Mouse (Mus musculus) limb, embryonic 14.5 days (tissue): ENCODE results near the gene Otop3. TPM values are rescaled to one million over a fixed set of nuclear protein-coding genes. Genes with fewer than 3 reads are reported as not detected.

Experiments
- ATAC-seq: fragments of 200-750 bp; cut with Nextera tagmentation; 2 replicates; pipeline ENCODE4 v1.8.0; 2017; ENCODE audit warnings: low read depth, moderate number of reproducible peaks, moderate TSS enrichment; ENCODE audit not compliant: low FRiP score
- DNase-seq: peaks from one replicate; pipeline ENCODE4 v3.0.0-alpha.2; 2015; ENCODE audit warnings: low spot score
- H3K27ac ChIP-seq: fragments of 300-500 bp; sonication (generic); replicated peaks from 2 replicates; pipeline ENCODE4 v1.5.1; 2014; ENCODE audit warnings: low read depth, mild to moderate bottlenecking, low read length, moderate library complexity, mixed read lengths
- H3K27me3 ChIP-seq: fragments of 300-500 bp; sonication (generic); 2 replicates; pipeline ENCODE4 v1.6.1; 2014; ENCODE audit warnings: low read length, mixed read lengths; ENCODE audit not compliant: control insufficient read depth, insufficient read depth
- H3K36me3 ChIP-seq: fragments of 300-500 bp; sonication (generic); 2 replicates; pipeline ENCODE4 v1.6.1; 2014; ENCODE audit warnings: mild to moderate bottlenecking, low read length, moderate library complexity, mixed read lengths; ENCODE audit not compliant: control insufficient read depth, insufficient read depth
- H3K4me1 ChIP-seq: fragments of 300-500 bp; sonication (generic); 2 replicates; pipeline ENCODE4 v1.6.1; 2014; ENCODE audit warnings: antibody characterized with exemption, low read length, mixed read lengths; ENCODE audit not compliant: control insufficient read depth, insufficient read depth
- H3K4me2 ChIP-seq: fragments of 300-500 bp; sonication (generic); replicated peaks from 2 replicates; pipeline ENCODE4 v1.6.1; 2014; ENCODE audit warnings: low read depth, mild to moderate bottlenecking, low read length, moderate library complexity; ENCODE audit not compliant: severe bottlenecking
- H3K4me3 ChIP-seq: fragments of 300-500 bp; sonication (generic); replicated peaks from 2 replicates; pipeline ENCODE4 v1.5.1; 2014; ENCODE audit warnings: low read length
- H3K9ac ChIP-seq: fragments of 300-500 bp; sonication (generic); 2 replicates; pipeline ENCODE4 v1.6.1; 2014; ENCODE audit warnings: mild to moderate bottlenecking, low read depth, low read length, moderate library complexity; ENCODE audit not compliant: severe bottlenecking
- H3K9me3 ChIP-seq: fragments of 300-500 bp; sonication (generic); 2 replicates; pipeline ENCODE4 v1.6.1; 2016; ENCODE audit warnings: low read length; ENCODE audit not compliant: control insufficient read depth
- POLR2A ChIP-seq: fragments of 200-500 bp; IDR thresholded peaks from 2 replicates; pipeline ENCODE4 v1.8.0; 2012; ENCODE audit warnings: inconsistent platforms, mild to moderate bottlenecking, moderate library complexity, borderline replicate concordance; ENCODE audit not compliant: insufficient read depth, insufficient read length; ENCODE audit errors: extremely low read depth
- WGBS: fragments of 180-500 bp; shearing (Covaris S2); extraction: QIAGEN DNeasy Blood & Tissue Kit; methylation state at CpG from one replicate; pipeline ENCODE4 v1.1.7; 2014; 5-methylcytosine and 5-hydroxymethylcytosine counted together
- polyA plus RNA-seq, 2 experiments: library from polyadenylated mRNA; depleted of rRNA in 1 of 2; stranded (reverse) in 1 of 2; unstranded in 1 of 2; fragments of >200 nt; fragmentation: Nextera tagmentation in 1 of 2; extraction: Ambion mirVana in 1 of 2; gene quantifications; 2 replicates each; pipeline versions ENCODE4 v1.2.1 to v1.2.3; 2012 to 2014

Gene Otop3
- polyA plus RNA-seq, 2 experiments, result not detected

DNA sequence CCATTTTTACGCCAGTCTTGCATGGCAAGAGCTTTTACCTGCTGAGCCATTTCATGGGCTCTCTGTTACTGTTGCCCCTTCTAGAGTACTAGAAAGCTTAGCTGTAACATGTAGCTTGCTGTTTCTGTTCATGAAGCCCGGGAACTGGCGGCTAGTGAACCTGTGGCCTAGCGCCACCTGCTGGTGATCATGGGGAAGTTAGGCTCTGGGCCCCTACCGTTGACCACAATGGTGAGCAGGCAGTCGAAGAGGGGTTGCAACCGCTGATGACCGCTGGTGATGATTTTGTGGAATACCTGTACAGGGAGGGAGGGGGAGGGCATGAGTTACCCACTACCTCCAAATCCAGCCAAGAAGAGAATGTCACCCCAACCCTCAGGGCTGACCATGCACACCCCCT lies 19.7 kb downstream of the Otop3 start:
- ATAC-seq, result peak; percentile 38; the same call in 1 of the 2 replicates
- no peak overlapping the region for H3K4me3 ChIP-seq
- 8% methylated on average over 8 of the region's 8 CpGs for WGBS
- no peak overlapping the region for H3K27ac ChIP-seq
- H3K9me3 ChIP-seq, result no peaks in the 10 kb centered on the region
- no peak overlapping the region for H3K9ac ChIP-seq
- H3K4me2 ChIP-seq, result no peak overlapping the region
- TF ChIP-seq POLR2A, result no peak
- H3K4me1 ChIP-seq, result no peaks in the 10 kb centered on the region
- H3K27me3 ChIP-seq, result 0 out of 2 replicates have a peak, but pooled peaks cover 3% of the 10 kb centered on the region
- no peaks in the 10 kb centered on the region for H3K36me3 ChIP-seq
- peak; percentile 85 for DNase-seq

DNA sequence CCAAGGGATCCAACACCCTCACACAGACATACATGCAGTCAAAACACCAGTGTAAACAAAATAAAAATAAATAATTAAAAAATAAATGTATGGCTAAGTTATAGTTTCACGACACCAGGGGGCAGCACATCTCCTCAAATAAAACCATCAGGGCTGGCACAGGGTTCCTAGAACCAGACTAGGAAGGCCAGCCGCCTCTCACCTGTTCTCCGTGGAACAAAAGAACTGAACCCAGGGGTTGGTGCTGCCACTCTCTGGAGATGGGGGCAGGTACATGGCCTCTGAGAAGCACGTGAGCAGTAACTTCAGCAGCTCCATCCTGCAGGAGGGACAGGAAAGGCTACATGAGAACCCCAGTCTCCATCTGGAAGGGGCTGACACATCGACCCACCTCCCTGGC lies 23.9 kb downstream of the Otop3 start:
- Histone ChIP-seq H3K4me2 (no peak overlapping the region), H3K27me3 (0 out of 2 replicates have a peak, but pooled peaks cover 3% of the 10 kb centered on the region), H3K36me3 (no peaks in the 10 kb centered on the region), H3K27ac (no peak overlapping the region), H3K4me3 (no peak overlapping the region), H3K4me1 (no peaks in the 10 kb centered on the region), H3K9ac (no peak overlapping the region), H3K9me3 (no peaks in the 10 kb centered on the region)
- DNase-seq, result peak; percentile 80
- TF ChIP-seq POLR2A, result no peak
- WGBS, result 17% methylated on average over 5 of the region's 5 CpGs
- 0 out of 2 replicates have a peak, but pooled peaks have one; percentile 50 for ATAC-seq

DNA sequence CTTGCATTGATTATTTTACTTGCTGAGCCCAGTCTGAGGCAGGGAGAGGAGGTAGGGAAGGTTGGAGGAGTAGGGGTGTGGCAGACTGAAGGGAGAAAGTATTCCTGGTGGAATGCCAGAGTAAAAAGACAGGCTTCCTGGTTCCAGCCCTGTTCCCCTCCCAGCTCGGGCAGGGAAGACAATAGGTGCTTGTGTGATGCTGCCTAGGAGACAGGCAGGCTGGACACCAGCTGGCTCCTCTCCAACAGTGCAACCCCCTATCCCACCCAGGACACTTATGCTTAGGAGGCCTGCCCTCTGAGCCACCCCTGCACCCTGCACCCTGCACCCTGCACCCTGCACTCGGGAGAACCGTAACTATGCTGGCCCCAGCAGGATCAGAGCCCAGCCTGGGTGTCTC lies 24.8 kb downstream of the Otop3 start:
- ATAC-seq (no peak), DNase-seq (no peak)
- Histone ChIP-seq H3K4me2 (no peak overlapping the region), H3K36me3 (no peaks in the 10 kb centered on the region), H3K4me3 (no peak overlapping the region), H3K9me3 (no peaks in the 10 kb centered on the region), H3K27me3 (0 out of 2 replicates have a peak, but pooled peaks cover 3% of the 10 kb centered on the region), H3K4me1 (no peaks in the 10 kb centered on the region), H3K9ac (no peak overlapping the region), H3K27ac (no peak overlapping the region)
- 61% methylated on average over 3 of the region's 3 CpGs for WGBS
- no peak for TF ChIP-seq POLR2A

DNA sequence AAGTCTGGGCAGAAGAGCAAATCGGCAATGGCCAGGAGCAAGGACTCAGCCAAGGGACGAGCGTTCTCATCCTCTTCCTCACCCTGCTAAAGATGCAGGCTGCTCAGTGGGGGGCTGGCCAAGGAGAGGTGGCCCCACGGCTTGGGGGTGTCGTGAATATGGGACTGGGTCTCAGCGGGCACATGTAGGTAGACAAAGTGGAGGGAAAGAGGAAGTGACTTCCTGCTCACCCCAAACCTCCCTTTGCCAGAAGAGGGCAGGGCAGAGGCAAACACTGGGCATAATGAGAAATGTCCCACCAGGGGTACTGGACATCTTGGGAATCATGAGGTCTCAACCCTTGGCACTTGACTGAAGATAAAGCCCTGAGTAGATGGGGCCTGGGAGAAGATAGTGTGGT lies 25.2 kb downstream of the Otop3 start:
- no peak for DNase-seq
- no peak for TF ChIP-seq POLR2A
- Histone ChIP-seq H3K4me1 (no peaks in the 10 kb centered on the region), H3K36me3 (no peaks in the 10 kb centered on the region), H3K27me3 (0 out of 2 replicates have a peak, but pooled peaks cover 3% of the 10 kb centered on the region), H3K9ac (no peak overlapping the region), H3K9me3 (no peaks in the 10 kb centered on the region), H3K27ac (no peak overlapping the region), H3K4me3 (no peak overlapping the region), H3K4me2 (no peak overlapping the region)
- ATAC-seq, result no peak
- 75% methylated on average over 6 of the region's 6 CpGs for WGBS

DNA sequence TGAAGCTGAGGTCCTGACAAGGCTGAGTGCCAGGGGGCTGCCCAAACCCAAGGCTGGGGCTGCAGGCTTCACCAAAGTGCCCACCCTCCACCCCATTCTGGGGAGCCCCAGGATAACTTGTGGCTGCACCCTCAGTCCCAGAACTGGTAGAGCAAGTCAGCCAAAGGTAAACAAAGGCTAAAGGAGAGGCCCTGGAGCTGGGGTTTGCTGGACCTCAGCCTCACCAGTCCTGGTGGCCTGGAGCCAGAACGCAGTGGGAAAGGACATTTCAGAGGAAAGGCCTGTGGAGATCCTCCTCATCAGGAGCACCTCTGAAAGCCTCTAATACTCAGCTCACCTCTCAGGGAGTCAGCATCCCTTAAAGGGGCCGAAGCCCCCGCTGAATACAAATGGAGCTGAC lies 29.6 kb downstream of the Otop3 start:
- Histone ChIP-seq H3K36me3 (no peaks in the 10 kb centered on the region), H3K4me3 (no peak overlapping the region), H3K9me3 (no peaks in the 10 kb centered on the region), H3K9ac (no peak overlapping the region), H3K4me1 (peaks cover 7% of the 10 kb centered on the region), H3K27me3 (peaks cover 37% of the 10 kb centered on the region), H3K27ac (no peak overlapping the region), H3K4me2 (no peak overlapping the region)
- no peak for DNase-seq
- WGBS, result 85% methylated on average over 3 of the region's 3 CpGs
- ATAC-seq, result no peak
- TF ChIP-seq POLR2A, result no peak
